Mouse (Mus musculus) layer of hippocampus, postnatal 36 days (tissue): ENCODE results near the gene 2210418O10Rik. TPM values are rescaled to one million over a fixed set of nuclear protein-coding genes. Genes with fewer than 3 reads are reported as not detected.
"Not testable (repeated sequence)": the region's sequence is repeated elsewhere in the genome, so short reads cannot be mapped to it uniquely, and the experiment has no call there.

Experiments
- DNase-seq, 2 experiments: peaks; one replicate each; pipeline ENCODE4 v3.0.0; 2022
- total RNA-seq, 2 experiments: library from RNA; stranded (reverse); gene quantifications; 2 replicates each; pipeline ENCODE4 v1.2.3; 2021

Gene 2210418O10Rik
- 1 to 10 TPM; 3.5 to 5.9 TPM for total RNA-seq

DNA sequence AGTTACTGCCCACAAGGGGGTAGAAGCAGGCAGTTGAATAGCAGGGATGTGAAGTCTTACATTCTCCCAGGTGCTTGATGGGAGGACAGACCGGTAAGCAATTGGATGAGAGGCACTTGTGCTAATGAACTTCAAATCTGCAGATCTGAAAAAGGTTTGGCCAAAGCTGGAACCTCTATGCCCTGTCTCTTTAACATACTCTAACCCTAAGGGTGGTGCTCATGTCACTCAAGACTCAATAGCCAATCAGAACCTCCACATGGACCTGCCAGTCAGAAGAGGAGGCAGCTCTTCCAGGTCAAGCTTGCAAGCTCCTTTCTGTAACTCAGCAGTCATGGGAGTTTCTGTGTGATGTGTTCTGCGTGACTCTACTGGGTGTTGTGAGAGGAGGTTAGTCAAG is at the start of gene 2210418O10Rik:
2210418O10Rik (plus strand) TSS at position 301 of the 400 bp plus-strand sequence.
- not testable (repeated sequence) for DNase-seq

DNA sequence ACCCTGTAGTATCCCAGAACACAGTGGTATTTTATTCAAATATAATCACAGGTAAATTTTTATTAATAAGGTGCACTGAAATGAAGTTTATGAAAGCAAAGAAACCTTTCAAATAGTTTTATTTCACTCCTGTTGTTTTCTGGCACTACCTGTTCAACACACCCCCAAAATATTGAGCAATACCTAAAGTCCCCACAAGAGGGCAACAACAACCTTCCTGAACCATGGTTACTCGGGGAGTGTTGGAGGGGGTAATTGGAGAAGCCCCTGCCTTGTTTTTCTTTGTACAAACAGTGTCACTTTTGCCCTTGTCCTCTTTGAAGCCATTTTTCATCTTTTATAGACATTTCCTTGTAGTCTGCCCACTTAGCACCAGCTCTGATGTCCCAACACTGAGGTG is 22.1 kb downstream of the 2210418O10Rik start:
- not testable (repeated sequence) for DNase-seq

Other genes with a start within 250 kb of the 2210418O10Rik start
- 10 to 100 TPM in 1 of 2 experiments, 1 to 10 TPM in 1; 1.6 to 14.6 TPM for gene Gm2004, start 76.7 kb upstream of the 2210418O10Rik start, total RNA-seq
- gene Gm11009, start 92.9 kb downstream of the 2210418O10Rik start, total RNA-seq: not detected
- 10 to 100 TPM; 13.7 to 14.6 TPM for gene Gm14435, start 197.0 kb downstream of the 2210418O10Rik start, total RNA-seq